Mouse (Mus musculus) heart, adult 11 months (tissue): ENCODE measurements at regions not wholly inside any gene's neighbourhood (a gene's known extent, or its start where the extent isn't known, plus 50 kb on each side); places are given as distances from the start of the nearest gene placed in this dataset.

Experiments
- DNase-seq: peaks from one replicate; pipeline ENCODE4 v3.0.0; 2022

DNA sequence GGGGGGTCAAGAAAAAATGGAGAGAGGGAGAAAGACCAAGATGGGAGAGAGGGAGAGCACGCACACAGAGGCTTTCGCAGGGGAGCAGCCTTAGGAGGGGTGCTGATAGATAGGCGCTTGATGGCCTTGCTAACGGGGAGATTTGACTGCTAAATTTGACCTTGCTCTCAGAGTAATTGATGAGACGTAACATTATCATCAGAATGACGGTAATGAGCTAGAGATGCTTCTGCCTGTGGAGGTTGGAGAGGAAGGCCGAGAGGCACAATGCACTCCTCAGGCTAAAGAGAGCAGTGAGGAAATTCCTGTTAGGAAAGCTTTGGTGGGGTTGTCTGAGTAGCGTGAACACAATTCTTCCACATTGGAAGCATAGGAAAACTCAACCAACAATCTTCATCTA, 509.1 kb upstream of the Kif2a start:
- DNase-seq: peak; percentile 21

DNA sequence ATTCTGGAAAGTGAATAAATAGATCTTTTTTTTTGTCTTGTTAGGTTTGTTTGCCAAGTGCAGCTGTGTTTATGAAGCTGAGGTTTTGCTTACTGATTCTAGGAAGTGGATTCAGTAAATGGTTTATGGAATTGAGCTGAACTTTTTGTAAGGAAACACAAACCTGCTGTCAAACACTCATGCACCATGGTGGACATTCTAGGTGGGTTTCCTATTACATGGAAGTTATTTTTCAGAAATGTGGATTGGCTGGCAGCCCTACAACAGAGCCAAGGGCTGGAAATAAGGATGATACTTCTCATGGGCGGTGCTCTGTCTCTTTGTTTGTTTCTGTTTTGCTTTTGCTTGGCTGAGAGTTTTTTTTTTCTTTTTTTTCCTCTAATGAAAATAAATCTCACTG, 508.5 kb upstream of the Kif2a start:
- DNase-seq: no peak

DNA sequence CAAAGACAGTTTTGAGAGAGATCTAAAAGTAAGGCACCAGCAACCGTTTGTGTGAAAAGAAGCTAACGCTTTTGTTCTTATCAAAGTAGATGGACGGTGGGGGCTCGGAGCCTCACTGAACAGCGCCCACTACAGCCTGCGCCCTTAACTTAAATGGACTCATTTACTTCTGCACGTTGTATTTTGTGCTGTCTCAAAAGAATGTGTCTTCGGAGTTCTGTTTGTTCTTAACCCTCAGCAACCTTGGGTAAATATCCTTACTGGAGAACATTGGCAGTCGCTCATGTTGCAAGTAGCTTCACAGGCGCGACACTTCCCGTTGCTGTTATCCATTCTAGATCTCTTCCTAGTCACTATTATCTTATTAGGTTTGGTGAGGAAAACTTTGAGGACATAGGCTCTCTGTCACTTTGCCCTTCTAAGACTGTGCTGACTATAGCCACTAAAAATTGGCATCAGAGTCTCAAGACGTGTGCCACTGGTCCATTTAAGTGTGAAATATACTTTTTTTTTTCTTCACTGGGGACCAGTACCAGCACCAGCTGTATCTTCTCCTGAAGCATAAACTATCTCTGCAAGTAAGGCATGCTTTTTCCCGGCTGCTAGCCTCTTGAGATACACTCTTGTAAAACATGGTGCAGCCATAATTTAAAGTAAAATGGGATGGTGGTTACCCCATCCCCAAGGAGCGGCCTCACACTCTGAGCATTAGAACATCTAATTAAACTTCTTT, 507.0 kb upstream of the Kif2a start:
- DNase-seq: no peak

DNA sequence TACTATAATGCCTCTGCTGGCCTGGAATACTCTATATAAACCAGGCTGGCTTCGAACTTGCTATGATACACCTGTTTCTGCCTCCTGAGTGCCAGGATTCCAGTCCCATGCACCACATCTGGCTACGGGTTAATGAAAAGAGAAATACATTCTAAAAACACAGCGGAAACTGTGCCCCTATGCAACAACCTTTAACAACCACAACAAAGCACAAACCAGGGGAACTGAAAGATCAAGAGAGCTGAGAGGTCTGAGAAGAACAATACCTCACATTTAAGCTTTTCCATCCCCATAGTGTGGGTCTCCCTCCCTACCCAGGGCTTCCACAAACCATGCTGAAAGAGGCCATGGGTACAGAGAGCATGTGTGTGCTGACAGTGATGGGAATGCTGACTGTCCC, 501.0 kb upstream of the Kif2a start:
- no peak for DNase-seq

DNA sequence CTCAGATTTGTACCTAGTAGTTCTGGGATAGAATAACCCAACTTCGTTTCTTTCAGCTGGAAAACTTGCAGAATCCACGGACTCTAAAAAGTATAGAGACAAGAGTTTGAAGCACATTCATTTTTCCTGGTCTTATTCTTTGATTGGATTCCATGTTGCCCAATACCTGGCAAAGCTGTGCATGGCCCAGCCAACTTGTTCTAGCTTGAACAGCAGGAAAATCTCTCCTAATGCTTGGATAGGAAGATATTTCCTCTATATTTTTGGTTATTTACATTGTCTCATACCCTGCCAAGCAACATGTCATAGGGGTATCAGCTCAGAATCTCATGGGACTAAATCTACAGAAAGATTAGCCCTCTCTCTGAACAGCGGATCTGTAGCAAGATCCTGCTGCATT, 492.3 kb upstream of the Kif2a start:
- DNase-seq: peak; percentile 68

DNA sequence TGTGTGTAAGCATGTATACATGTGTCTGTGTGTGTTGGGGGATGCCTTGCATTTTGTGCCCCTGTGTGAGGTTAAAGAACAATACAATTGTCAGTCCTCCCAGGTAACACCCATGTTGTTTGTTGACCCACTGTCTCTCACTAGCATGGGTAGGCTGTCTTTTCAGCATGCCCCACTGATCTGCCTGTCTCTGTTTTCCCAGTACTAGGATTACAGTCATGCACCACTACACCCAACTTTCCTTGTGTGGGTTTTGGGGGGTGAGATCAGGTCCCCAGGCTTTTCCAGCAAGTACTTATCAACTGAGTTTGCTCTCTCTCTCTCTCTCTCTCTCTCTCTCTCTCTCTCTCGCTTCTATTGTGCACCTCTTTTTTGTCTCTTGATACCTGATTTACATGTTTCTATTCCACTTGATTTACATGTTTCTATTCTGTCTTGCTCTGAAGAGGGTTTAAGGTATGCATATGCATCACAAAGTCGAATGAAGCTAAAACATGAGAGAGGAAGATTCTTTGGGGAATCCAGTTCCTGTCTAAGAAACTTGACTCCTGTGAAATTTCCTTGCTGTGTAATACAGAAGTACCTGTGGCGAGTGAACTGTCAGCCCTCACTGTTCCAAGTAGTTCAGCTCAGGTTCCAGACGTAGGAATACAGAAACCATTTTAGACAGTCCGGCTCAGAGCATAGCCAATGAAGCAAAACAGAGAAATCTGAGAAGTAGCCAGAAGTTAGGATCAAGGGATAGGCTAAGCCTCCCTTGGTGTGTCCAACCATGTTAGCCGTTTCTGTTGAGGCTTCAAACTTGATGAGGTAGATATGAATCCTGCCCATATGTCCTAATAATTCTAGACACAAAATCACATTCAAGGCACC, 491.6 kb upstream of the Kif2a start:
- DNase-seq: peak; percentile 25

DNA sequence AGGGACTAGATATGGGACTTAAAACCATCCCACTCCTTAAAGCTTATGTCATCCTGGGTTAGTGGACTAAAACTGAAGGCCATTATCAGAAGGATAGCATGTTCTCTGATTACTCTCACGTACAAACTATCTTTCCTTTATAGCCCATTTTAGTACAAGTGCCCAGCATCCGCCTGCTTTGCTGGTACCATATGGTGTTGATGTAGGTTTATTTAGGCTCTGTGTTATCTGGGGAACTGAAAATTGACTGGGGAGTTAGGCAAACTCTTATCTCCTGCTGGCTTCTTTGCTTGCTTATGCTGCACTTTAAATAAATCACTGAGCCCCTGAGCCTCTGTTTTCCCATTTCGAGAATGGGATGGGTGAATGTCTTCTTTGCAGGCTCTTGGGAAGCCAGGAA, 485.4 kb upstream of the Kif2a start:
- no peak for DNase-seq

DNA sequence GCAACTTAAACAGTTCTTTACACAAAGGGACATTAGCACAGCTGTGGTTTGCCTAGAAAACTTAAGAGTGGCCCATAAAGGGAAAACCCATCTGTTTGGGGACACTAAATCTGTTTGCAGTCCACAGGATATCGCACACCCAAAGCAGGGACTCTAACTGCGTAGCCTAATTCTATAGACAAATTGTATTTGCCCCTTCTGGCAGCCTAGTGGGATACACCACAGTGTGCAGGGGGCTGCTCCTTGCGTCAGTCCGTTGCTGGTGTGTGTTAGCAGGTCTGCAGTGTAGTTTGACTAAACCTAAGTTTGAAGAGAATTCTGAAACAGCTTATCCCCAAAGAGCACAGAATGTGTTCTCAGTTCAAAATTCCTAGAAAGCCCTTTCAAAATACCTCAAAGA, 484.9 kb upstream of the Kif2a start:
- DNase-seq: no peak

DNA sequence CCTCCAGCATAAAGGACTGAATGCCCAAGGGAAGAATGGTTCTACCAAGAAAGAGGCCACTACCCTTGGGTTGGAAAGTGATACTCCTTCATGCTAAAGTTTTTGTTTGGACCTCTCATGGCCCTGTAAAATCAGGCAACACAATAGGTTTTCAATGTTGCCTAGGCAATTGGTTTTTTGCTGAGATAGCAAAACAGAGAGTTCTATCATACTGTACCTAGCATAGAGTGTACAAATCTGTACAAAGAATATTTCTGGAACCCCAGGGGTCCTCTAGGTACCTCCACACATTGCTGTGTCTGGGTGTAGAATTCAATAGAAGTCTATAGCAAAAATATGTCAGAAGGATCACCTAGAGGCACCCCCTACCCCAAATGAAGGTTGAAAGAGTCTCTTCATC, 483.4 kb upstream of the Kif2a start:
- no peak for DNase-seq

DNA sequence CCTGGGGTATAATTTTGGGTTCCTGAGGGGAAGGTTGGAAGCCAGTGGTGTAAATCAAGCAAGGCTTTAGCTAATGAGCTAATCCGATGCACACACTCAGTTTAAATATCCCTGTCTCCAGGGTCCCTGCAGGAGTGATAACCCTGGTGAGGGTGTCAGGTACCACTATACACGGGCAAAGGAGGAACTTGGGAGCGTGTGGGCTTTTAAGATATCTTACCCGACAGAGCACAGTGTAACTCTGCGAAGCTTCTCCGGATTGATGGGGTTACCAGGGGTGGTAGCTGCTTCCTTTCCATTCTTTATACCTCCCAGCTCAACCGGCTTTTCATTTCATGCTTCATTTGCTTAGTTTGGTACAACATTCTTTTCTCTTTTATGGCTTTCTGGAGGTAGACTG, 480.3 kb upstream of the Kif2a start:
- no peak for DNase-seq

DNA sequence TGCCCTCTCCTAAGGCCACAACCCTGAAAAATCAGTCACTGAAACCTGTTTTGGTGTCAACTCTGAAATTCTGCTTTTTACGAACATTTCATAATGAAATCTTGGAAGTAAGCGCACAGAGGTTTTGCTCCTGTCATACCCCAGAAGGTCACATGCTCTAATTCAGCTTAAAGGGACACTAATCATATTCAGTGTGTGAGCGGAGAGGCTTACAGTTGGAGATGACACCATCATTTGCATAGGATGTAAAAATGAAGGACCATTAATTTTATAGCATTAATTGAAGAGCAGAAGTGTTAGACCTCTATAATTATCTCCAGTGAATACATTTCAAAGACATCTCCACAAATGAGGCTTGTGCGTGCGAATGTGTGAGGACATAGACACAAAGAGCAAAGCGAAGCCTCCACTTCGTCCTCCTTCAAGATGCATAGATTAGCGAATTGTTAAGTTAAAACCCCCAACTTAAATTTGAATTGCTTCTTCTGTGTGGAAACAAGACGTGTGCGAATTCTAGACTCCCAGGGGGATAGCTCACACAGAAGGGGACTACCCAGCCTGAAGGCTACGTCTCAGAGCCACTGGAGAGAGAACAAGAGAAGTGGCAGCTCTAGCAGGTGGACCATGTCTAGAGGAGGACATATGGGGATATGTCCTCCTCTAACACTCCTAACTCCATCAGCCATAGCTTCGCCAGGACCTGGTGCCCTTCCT, 479.0 kb upstream of the Kif2a start:
- DNase-seq: no peak

DNA sequence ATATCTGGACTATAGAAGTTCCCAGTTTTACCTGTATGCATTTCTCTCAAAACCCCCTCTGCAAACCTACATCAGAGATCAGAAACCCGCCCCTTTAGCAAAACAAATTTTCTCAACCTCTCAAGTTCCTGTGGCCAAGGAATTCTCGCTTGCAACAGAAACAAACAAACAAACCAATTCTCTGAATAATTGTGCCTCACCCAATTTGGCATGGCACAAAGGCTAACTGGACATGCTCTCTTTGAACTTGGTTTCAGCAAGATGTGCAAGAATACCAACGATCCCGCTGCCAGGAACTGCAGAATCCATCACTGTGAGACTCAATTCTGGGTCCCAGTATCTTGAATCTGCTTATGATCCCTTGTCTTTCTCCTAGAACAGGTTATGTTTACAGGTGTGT, 477.4 kb upstream of the Kif2a start:
- peak; percentile 45 for DNase-seq

DNA sequence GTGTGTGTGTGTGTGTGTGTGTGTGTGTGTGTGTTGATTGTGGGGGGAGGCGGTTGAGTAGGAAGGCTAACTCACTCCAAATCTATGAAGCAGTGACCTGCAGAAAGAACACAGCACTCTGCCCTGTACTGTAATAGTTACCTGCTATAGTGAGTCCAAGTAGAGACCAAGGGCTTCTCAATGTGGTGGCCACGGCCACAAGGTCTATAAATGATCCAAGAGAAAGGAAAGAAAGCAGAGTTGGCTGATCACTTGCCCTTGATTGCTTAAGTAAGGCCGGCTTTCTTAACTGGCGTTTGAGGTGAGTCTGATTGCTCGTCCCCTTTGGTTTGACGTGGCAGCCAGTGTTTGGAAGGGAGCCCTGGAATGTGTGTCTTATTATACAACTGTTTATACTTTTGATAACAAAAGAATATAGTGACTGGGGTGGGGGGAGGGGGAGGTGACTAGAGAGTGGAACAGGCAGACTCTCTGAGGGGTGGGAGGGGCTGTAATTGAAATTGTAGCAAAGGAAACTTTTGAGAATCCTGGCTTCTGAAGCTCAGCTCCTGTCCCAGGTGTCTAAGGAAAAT, 473.3 kb upstream of the Kif2a start:
- peak; percentile 55 for DNase-seq

DNA sequence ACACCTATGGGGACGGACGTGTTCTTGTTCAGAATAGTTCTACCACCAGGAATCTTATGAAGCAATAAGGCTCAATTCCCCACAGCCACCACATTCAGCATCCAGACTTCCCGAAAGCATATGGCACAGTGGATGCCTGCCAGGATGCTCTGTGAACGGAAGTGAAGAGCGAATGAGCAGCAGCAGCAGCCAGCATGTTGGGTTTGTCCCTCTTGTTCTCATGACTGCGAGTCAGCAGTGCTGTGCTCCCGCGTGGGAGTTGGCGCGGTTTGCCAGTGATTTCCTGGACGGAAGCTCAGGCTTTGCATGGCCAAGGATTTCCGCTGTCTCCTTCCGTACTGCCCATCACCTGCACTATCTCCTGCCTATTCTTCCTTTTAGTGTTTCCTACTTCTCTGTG, 471.8 kb upstream of the Kif2a start:
- peak; percentile 95 for DNase-seq

DNA sequence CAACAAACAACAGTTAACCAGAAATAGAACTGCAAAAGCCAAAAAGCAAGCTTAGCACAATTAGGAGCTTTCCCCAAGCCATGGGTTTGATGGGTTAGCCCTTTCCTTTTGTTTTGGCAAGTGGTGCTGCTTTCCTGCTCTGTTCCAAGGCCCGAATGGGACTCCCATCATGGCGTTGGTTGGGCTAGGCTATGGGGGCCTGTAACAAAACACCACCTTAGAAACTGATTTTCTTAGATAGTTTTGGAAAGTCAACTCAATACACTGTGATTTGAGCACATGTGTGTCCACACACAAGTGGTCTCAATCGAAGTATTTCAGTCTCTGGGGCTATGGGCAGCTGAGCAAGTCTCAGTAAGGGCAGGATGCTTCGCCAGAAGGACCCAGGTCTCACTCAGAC, 470.5 kb upstream of the Kif2a start:
- DNase-seq: peak; percentile 55

DNA sequence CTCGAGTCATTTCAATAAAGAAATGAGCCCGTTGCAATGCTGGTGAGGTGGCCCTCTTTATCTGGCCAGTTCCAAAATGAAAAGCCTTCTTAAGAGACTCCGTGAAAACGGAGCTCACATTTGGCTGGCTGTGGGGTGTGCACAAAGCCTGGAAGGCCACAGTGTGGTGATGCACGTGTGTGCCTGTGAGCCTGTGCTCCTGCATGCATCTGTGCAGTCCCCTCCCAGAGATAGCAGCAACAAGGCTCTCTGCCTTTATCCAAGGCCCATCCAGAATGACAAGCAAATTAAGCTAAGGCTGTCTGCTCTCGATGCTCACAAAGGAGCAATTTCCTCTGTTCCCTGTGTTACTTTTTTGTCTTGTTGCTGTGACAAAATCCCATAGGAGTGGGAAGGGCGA, 469.5 kb upstream of the Kif2a start:
- peak; percentile 43 for DNase-seq

DNA sequence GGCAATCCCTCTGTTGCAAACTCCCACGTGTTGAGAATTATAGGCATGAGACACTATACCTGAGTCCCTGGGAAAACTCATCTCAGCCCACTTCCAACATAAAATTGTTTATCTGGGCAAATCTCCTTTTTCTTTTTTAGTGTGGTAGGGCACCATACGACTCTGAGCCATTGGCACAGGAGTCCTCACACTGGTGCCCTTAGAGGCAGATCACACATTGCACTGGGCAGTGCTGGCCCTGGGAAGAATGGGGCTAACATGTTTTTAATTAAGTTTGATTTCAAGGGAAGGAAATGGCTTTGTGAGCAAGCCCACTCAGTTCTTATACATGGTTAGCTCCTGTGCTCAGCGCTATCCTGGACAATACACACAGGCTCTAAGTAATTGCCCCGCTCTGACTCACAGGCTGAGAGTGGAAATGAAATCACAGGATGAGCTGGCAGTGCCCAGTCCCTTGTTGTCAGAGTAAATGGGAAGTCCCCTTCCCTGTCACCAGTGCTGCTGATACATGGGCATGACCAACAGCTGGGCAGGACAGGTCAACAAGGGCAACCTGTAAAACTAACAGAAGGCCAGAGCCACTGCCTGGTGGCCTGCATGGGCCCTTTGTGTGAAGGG, 463.6 kb upstream of the Kif2a start:
- peak; percentile 53 for DNase-seq

DNA sequence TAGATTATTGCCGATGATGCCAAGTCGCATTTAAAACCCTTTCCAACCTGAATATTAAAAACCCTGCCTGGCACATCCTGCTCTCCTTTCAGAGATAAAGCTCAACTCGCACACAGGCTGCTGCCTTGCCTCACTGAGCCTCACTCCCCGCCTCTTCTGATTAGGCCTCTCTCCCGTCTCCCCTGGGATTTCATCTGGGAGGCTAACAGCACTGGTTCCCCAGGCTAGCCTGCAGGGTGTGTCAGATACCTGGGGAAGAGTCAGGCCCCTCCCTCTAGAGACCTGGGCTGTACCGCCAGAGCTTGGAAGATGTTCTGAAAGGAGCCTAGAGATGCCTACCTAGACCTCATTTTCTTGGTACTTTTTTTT, 462.7 kb upstream of the Kif2a start:
- DNase-seq: peak; percentile 72

DNA sequence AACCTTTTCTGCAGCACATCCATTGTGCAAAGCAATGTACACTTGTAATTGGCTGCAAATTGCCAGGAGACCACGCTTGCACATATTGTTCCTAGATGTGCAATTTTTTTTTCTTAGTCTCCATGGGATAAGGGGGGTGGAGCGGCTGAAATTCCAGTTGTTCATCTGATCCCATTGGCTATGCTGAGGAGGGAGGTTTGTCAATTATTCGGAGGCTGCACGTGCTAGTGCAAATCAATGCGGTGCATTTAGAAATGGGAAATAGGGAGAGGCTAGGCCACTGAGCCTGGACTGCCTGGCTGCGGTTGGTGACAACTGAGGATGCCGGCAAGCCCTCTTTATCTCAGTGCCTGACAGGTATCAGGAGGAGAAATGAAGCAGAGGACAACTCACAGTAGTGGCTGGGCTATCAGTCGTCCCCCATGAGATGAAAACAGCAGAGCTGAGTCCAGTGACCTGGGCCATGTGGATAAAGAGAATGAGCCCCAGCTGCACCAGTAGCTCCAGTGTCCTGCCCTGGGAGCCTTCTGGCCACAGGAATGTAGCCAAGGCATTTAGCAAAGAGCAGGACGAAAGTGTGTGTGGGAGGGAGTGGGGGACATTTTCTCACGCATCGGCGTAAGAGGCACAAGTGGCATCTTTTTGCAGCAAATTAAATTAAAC, 462.2 kb upstream of the Kif2a start:
- peak; percentile 81 for DNase-seq

DNA sequence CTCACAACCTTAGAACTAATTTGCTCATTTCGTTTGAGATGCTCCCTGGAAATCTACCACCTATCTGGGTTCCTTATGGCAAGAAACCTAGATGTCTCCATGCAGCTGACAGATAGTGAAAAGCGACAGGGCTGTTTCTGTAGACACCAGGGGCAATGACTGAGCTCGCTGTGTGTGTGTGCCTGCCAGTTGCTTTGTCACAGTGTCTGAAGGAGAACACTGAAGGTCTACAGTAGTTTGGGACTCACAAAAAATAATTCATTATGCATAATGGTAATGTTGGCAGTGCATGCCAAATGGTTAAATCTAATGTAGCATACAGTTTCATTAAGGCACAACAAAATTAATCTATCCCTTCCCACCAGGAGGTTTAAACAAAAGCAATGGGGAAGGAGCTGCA, 453.2 kb upstream of the Kif2a start:
- DNase-seq: no peak

DNA sequence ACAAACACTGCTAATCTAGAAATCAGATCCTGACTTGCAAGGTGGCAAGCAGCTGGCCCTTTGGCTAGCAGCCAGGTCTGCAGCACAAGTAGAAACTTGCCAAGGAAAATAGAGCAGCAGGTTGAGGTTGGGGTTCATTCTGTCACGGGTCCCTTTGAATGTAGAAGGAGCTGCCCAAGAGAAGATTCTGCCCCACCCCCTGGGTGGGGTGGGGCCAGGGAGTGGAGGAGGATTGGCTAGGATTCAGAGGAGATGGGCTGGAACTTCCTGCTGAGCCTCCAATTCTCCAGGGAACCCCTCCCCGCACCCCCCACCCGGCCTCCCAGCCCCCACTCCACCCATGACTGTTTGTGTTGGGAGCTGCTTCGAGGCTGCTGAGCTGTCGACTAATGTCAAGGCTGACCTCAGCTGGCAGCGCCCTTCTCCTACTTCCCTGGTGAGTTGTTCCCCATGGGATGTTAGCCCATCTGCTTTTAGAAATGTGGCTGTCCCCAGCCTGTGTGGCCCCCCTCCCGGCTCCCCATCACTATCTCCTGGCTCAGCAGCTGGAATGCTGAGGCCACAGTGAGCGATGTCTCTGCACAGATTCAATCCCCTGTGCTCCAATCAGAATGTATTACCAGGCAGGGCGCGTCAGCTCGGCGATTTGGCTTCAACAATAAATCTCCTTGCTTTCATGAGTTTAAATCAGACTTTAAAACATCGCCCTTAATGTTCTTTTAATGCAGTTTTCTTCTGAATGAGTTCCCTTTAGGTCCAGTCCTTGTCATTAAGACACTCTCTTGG, 447.8 kb upstream of the Kif2a start:
- DNase-seq: peak; percentile 96

DNA sequence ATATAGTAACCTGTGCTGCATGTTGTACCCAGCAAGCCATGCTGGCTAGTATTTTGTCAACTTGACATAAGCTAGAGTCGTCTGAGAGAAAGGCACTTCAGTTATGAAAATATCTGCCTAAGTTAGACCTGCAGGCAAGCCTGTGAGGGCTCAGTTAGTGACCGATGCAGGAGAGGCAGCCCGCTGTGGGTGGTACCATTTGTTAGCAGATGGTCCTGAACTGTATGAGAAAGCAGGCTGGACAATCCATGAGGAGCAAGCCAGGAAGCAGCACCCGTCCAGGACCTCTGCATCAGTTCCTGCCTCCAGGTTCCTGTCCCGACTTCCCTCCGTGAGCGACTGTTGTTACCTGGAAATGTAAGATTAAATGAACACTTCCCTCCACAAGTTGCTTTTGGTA, 440.9 kb upstream of the Kif2a start:
- DNase-seq: peak; percentile 54
